Mouse (Mus musculus) G1E (cell line): ENCODE data around the gene Zfp423.

Source experiments
- CTCF ChIP-seq: IDR thresholded peaks from 2 replicates; pipeline ENCODE4 v1.5.1; 2012; ENCODE audit warnings: low read depth, low read length, inconsistent platforms, mixed read lengths
- GATA1 ChIP-seq: IDR thresholded peaks from 2 replicates; pipeline ENCODE4 v1.6.1; 2012; ENCODE audit warnings: borderline replicate concordance, low read length, inconsistent platforms, mixed read lengths
- GATA2 ChIP-seq: IDR thresholded peaks from 2 replicates; pipeline ENCODE4 v1.6.1; 2012; ENCODE audit warnings: low read depth, low read length, inconsistent platforms, borderline replicate concordance
- POLR2AphosphoS5 ChIP-seq: IDR thresholded peaks from 2 replicates; pipeline ENCODE4 v1.6.1; 2012; ENCODE audit warnings: low read depth, low read length, inconsistent platforms; ENCODE audit not compliant: insufficient replicate concordance
- TAL1 ChIP-seq: conservative IDR thresholded peaks from 2 replicates; pipeline ENCODE4 v1.6.1; 2012; ENCODE audit warnings: low read depth, low read length, inconsistent platforms, mixed read lengths

GRCm38 (mm10) chr8:87717445-87717844 is 241.9 kb downstream of the Zfp423 start:
- TF ChIP-seq CTCF (no peak), TAL1 (no peak), GATA1 (no peak), POLR2AphosphoS5 (no peak), GATA2 (no peak)
